Mouse (Mus musculus): ENCODE results near the gene Bmyc. TPM values are rescaled to one million over a fixed set of nuclear protein-coding genes. Genes with fewer than 3 reads are reported as not detected.
"Not testable (repeated sequence)": the region's sequence is repeated elsewhere in the genome, so short reads cannot be mapped to it uniquely, and the experiment has no call there.

The Bmyc gene
- polyA plus RNA-seq, 1 experiment from 2014 or later: 177 TPM

- ATAC-seq (ENCODE audit: low FRiP score): no peak
- H3K9ac ChIP-seq (replicated peaks): no peak overlapping the region
- H3K27me3 ChIP-seq (replicated peaks): no peaks in the 10 kb centered on the region
Observed at GRCm38 (mm10) chr2:25694605-25695004, 11.9 kb upstream of the Bmyc start.

DNA sequence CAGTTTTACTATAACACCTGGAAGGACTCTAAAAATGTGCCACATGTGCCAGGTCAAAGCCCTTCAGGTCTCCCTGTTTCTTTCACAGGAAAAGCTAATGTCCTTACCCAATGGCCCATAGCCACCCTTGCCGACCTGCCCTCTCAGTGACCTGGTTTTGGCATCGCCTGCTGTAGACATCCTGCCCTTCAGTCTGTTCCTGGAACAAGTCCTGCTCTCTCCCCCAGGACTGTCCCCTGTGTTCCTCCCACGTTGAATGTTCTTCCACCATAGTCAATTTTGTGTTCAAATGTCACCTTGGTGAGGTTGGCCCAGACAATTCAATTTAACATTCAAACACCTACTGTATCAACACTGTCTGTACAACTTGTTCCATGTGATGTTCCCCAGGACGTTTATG is 9.6 kb upstream of the Bmyc start:
- H3K27me3 ChIP-seq (replicated peaks): no peaks in the 10 kb centered on the region
- H3K36me3 ChIP-seq: no peaks in the 10 kb centered on the region
- no peak overlapping the region for H3K9ac ChIP-seq (replicated peaks)
- 66% methylated on average over 4 of the region's 4 CpGs for WGBS
- ATAC-seq (ENCODE audit: low FRiP score): no peak
- no peak overlapping the region for H3K4me2 ChIP-seq
- H3K27ac ChIP-seq (replicated peaks): no peak overlapping the region
- H3K4me1 ChIP-seq: no peaks in the 10 kb centered on the region
- H3K4me3 ChIP-seq (replicated peaks): no peak overlapping the region
- no peaks in the 10 kb centered on the region for H3K9me3 ChIP-seq (replicated peaks)

More at GRCm38 (mm10) chr2:25694605-25695004, 11.9 kb upstream of the Bmyc start:
- H3K9me3 ChIP-seq (replicated peaks): no peaks in the 10 kb centered on the region
- no peaks in the 10 kb centered on the region for H3K4me1 ChIP-seq
- H3K27ac ChIP-seq (replicated peaks): no peak overlapping the region
- no peak overlapping the region for H3K4me3 ChIP-seq (replicated peaks)
- H3K4me2 ChIP-seq: no peak overlapping the region
- H3K36me3 ChIP-seq: no peaks in the 10 kb centered on the region

GRCm38 (mm10) chr2:25698696-25699095 is 7.8 kb upstream of the Bmyc start:
- no peaks in the 10 kb centered on the region for H3K4me1 ChIP-seq
- no peak overlapping the region for H3K27ac ChIP-seq (replicated peaks)
- 86% methylated on average over 2 of the region's 2 CpGs for WGBS
- H3K4me2 ChIP-seq: no peak overlapping the region
- H3K27me3 ChIP-seq (replicated peaks): no peaks in the 10 kb centered on the region
- H3K9me3 ChIP-seq (replicated peaks): no peaks in the 10 kb centered on the region
- no peak overlapping the region for H3K9ac ChIP-seq (replicated peaks)
- no peak for ATAC-seq (ENCODE audit: low FRiP score)
- H3K4me3 ChIP-seq (replicated peaks): no peak overlapping the region
- no peaks in the 10 kb centered on the region for H3K36me3 ChIP-seq

- not testable (repeated sequence) for H3K9ac ChIP-seq (replicated peaks); H3K27ac ChIP-seq (replicated peaks); H3K9me3 ChIP-seq (replicated peaks); H3K4me2 ChIP-seq; ATAC-seq (ENCODE audit: low FRiP score); H3K27me3 ChIP-seq (replicated peaks); H3K4me3 ChIP-seq (replicated peaks); H3K36me3 ChIP-seq; H3K4me1 ChIP-seq
- 90% methylated on average over 3 of the region's 3 CpGs for WGBS
Observed at GRCm38 (mm10) chr2:25699743-25700142, 6.8 kb upstream of the Bmyc start, which contains the start of gene Obp2a. Gene Obp2a, plus strand, starts transcription at chr2:25700043.

- peaks cover 2% of the 10 kb centered on the region; the same call in 1 of the 2 replicates for H3K4me1 ChIP-seq
- H3K27ac ChIP-seq (replicated peaks): no peak overlapping the region
- ATAC-seq (ENCODE audit: low FRiP score): no peak
- no peaks in the 10 kb centered on the region for H3K36me3 ChIP-seq
- 88% methylated on average over 5 of the region's 5 CpGs for WGBS
- H3K27me3 ChIP-seq (replicated peaks): 0 out of 2 replicates have a peak, but pooled peaks cover 3% of the 10 kb centered on the region
- no peak overlapping the region for H3K4me3 ChIP-seq (replicated peaks)
- no peak overlapping the region for H3K4me2 ChIP-seq
- no peak overlapping the region for H3K9ac ChIP-seq (replicated peaks)
- H3K9me3 ChIP-seq (replicated peaks): no peaks in the 10 kb centered on the region
Observed at GRCm38 (mm10) chr2:25701001-25701400, 5.5 kb upstream of the Bmyc start.

GRCm38 (mm10) chr2:25703706-25704105 is 2.8 kb upstream of the Bmyc start:
- Histone ChIP-seq H3K4me1 (peaks cover 14% of the 10 kb centered on the region), H3K9ac (replicated peaks) (no peak overlapping the region), H3K27me3 (replicated peaks) (0 out of 2 replicates have a peak, but pooled peaks cover 3% of the 10 kb centered on the region), H3K36me3 (no peaks in the 10 kb centered on the region), H3K4me3 (replicated peaks) (no peak overlapping the region), H3K4me2 (no peak overlapping the region), H3K9me3 (replicated peaks) (no peaks in the 10 kb centered on the region), H3K27ac (replicated peaks) (no peak overlapping the region)
- no peak for ATAC-seq (ENCODE audit: low FRiP score)
- WGBS: 88% methylated on average over 4 of the region's 4 CpGs

DNA sequence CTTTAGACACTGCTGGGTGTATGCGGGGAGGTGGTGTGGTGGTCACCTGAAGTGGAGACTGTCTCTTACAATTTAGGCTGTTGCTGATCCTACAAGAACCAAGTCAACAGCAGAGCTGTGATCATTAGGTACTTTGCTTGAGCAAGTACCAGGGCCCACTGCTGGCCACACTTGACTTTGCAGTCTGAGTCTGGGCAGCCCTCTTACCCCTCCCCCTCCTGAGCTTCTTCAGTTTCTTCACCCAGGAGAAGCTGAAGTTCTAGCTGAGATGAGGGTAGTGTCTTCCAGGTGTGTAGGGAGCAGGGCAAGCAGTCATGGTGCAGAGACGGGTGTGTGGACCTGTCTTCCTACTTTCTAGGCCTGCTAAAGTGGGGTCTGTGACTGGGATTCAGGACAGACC is 1.6 kb downstream of the Bmyc start:
- H3K9ac ChIP-seq (replicated peaks): peak overlapping the region; percentile 26; the same call in 1 of the 2 replicates
- no peaks in the 10 kb centered on the region for H3K36me3 ChIP-seq
- no peak overlapping the region for H3K27ac ChIP-seq (replicated peaks)
- H3K4me3 ChIP-seq (replicated peaks): peak overlapping the region; percentile 31
- peaks cover 22% of the 10 kb centered on the region for H3K4me1 ChIP-seq
- peak overlapping the region; percentile 83 for H3K4me2 ChIP-seq
- 89% methylated on average over 2 of the region's 2 CpGs for WGBS
- H3K9me3 ChIP-seq (replicated peaks): no peaks in the 10 kb centered on the region
- ATAC-seq (ENCODE audit: low FRiP score): no peak
- H3K27me3 ChIP-seq (replicated peaks): 0 out of 2 replicates have a peak, but pooled peaks cover 3% of the 10 kb centered on the region

- not testable (repeated sequence) for H3K9me3 ChIP-seq (replicated peaks); ATAC-seq (ENCODE audit: low FRiP score); H3K4me3 ChIP-seq (replicated peaks); H3K36me3 ChIP-seq; H3K27ac ChIP-seq (replicated peaks); H3K9ac ChIP-seq (replicated peaks); H3K27me3 ChIP-seq (replicated peaks)
- peaks cover 22% of the 10 kb centered on the region for H3K4me1 ChIP-seq
- 86% methylated on average over 1 of the region's 1 CpGs for WGBS
- peak overlapping the region; percentile 83 for H3K4me2 ChIP-seq
Observed at GRCm38 (mm10) chr2:25709056-25709455, 2.5 kb downstream of the Bmyc start.

GRCm38 (mm10) chr2:25709791-25710190 is 3.3 kb downstream of the Bmyc start:
- H3K4me2 ChIP-seq; H3K4me3 ChIP-seq (replicated peaks); H3K27ac ChIP-seq (replicated peaks); H3K9ac ChIP-seq (replicated peaks); ATAC-seq (ENCODE audit: low FRiP score); H3K9me3 ChIP-seq (replicated peaks); H3K36me3 ChIP-seq; H3K27me3 ChIP-seq (replicated peaks): not testable (repeated sequence)
- H3K4me1 ChIP-seq: peaks cover 22% of the 10 kb centered on the region
- WGBS: 64% methylated on average over 2 of the region's 2 CpGs

DNA sequence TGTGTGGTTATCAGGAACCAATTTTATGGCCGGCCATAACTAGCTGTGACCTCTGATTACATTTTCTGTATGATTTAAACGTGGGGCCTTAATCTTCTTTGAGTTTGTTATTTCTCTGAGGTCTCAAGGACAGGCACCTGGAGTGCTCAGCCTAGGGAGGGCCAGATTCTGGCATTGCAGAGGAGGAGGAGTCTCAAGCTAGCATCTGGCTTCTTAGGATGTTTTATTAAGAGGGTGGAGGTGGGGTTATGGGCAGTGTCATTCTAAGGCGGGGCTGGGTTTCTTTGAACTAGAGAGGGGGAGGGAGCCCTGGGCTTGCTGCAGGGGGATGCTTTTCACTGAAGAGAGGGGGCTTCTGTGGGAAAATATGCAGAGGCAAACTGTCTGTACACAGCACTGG is 5.1 kb downstream of the Bmyc start:
- H3K27me3 ChIP-seq (replicated peaks); H3K9ac ChIP-seq (replicated peaks); H3K27ac ChIP-seq (replicated peaks); H3K4me3 ChIP-seq (replicated peaks); H3K4me2 ChIP-seq; H3K9me3 ChIP-seq (replicated peaks); H3K36me3 ChIP-seq; ATAC-seq (ENCODE audit: low FRiP score): not testable (repeated sequence)
- H3K4me1 ChIP-seq: peaks cover 17% of the 10 kb centered on the region
- WGBS: 22% methylated on average over 3 of the region's 3 CpGs

DNA sequence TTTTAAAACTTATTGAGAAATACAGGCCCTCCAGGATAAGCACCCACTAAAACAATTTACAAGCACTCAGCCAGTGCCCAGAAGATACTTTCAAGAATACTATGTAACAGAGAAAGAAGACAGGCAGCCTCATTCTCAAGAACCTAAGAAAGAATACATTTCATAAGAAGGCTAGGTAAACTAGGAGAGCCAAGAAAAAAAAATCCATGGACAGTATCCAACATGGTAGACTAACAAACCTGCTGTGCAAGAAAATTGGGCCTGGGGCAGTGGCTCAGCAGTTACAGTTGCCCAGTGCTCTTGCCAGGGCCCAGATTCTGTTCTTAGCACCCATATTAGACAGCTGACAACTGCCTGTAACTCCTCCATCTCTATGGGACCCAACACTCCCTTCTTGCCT is 10.7 kb downstream of the Bmyc start:
- Histone ChIP-seq H3K9me3 (replicated peaks) (no peaks in the 10 kb centered on the region), H3K36me3 (no peaks in the 10 kb centered on the region), H3K4me1 (no peaks in the 10 kb centered on the region), H3K27ac (replicated peaks) (no peak overlapping the region), H3K27me3 (replicated peaks) (no peaks in the 10 kb centered on the region), H3K9ac (replicated peaks) (no peak overlapping the region), H3K4me2 (no peak overlapping the region), H3K4me3 (replicated peaks) (no peak overlapping the region)
- ATAC-seq (ENCODE audit: low FRiP score): no peak

GRCm38 (mm10) chr2:25733199-25733930 is 26.8 kb downstream of the Bmyc start:
- 60% methylated on average over 2 of the region's 2 CpGs for WGBS

More at GRCm38 (mm10) chr2:25733199-25733930, 26.8 kb downstream of the Bmyc start:
- no peaks in the 10 kb centered on the region for H3K9me3 ChIP-seq (replicated peaks)
- H3K4me2 ChIP-seq: no peak overlapping the region
- H3K27ac ChIP-seq (replicated peaks): no peak overlapping the region
- no peaks in the 10 kb centered on the region for H3K4me1 ChIP-seq
- H3K36me3 ChIP-seq: no peaks in the 10 kb centered on the region
- 0 out of 2 replicates have a peak, but pooled peaks cover 5% of the 10 kb centered on the region for H3K27me3 ChIP-seq (replicated peaks)
- H3K9ac ChIP-seq (replicated peaks): no peak overlapping the region
- H3K4me3 ChIP-seq (replicated peaks): no peak overlapping the region
- ATAC-seq (ENCODE audit: low FRiP score): no peak
